Mouse (Mus musculus) erythroblast, embryonic 14.5 days (primary cell): ENCODE data around the gene Nfib.

Experiments
- GATA1 ChIP-seq: IDR thresholded peaks from 2 replicates; pipeline ENCODE4 v1.6.1; 2012; ENCODE audit warnings: low read length, inconsistent platforms, mixed read lengths
- TAL1 ChIP-seq: IDR thresholded peaks from 3 replicates; pipeline ENCODE4 v1.6.1; 2012; ENCODE audit warnings: low read length, inconsistent platforms, mixed read lengths

GRCm38 (mm10) chr4:82495605-82496004 is 209.9 kb downstream of the Nfib start:
- TF ChIP-seq GATA1 = no peak
- TF ChIP-seq TAL1 = no peak
